Mouse (Mus musculus) MEL (cell line): ENCODE measurements at regions not wholly inside any gene's neighbourhood (a gene's known extent, or its start where the extent isn't known, plus 50 kb on each side); places are given as distances from the start of the nearest gene placed in this dataset.

Experiments used
- CHD2 ChIP-seq: IDR thresholded peaks from 2 replicates; pipeline ENCODE4 v1.6.1; 2011; ENCODE audit warnings: low read length, improper control_type of control experiment
- CTCF ChIP-seq, 3 experiments: IDR thresholded peaks in 2 of 3; conservative IDR thresholded peaks in 1 of 3; 2 replicates each; pipeline ENCODE4 v1.5.1; 2011 to 2012; ENCODE audit warnings: low read length in 3 of 3, low read depth in 2 of 3, mild to moderate bottlenecking in 2 of 3, improper control_type of control experiment in 1 of 3, inconsistent platforms in 1 of 3, mixed read lengths in 1 of 3, moderate library complexity in 1 of 3; ENCODE audit not compliant: control insufficient read depth in 1 of 3, insufficient read depth in 1 of 3, poor library complexity in 1 of 3, severe bottlenecking in 1 of 3
- EP300 ChIP-seq, 2 experiments: IDR thresholded peaks; 2 replicates each; pipeline ENCODE4 v1.6.1; 2011; ENCODE audit warnings: improper control_type of control experiment in 2 of 2, low read length in 2 of 2, low read depth in 1 of 2, mild to moderate bottlenecking in 1 of 2
- GATA1 ChIP-seq: IDR thresholded peaks from 2 replicates; pipeline ENCODE4 v1.6.1; 2011; ENCODE audit warnings: low read depth, low read length, improper control_type of control experiment
- HCFC1 ChIP-seq: IDR thresholded peaks from 2 replicates; pipeline ENCODE4 v1.6.1; 2012; ENCODE audit warnings: low read depth, mild to moderate bottlenecking, inconsistent platforms, low read length, improper control_type of control experiment, moderate library complexity
- MAFK ChIP-seq: IDR thresholded peaks from 2 replicates; pipeline ENCODE4 v1.6.1; 2011; ENCODE audit warnings: low read depth, mild to moderate bottlenecking, low read length, improper control_type of control experiment, borderline replicate concordance
- MAX ChIP-seq: IDR thresholded peaks from 2 replicates; pipeline ENCODE4 v1.6.1; 2011; ENCODE audit warnings: low read length, improper control_type of control experiment
- MAZ ChIP-seq: IDR thresholded peaks from 2 replicates; pipeline ENCODE4 v1.6.1; 2012; ENCODE audit warnings: low read depth, mild to moderate bottlenecking, inconsistent platforms, low read length, improper control_type of control experiment
- MXI1 ChIP-seq: IDR thresholded peaks from 2 replicates; pipeline ENCODE4 v1.6.1; 2011; ENCODE audit warnings: mild to moderate bottlenecking, low read depth, low read length, improper control_type of control experiment
- POLR2A ChIP-seq, 2 experiments: IDR thresholded peaks; 2 replicates each; pipeline ENCODE4 v1.6.1; 2011 to 2012; ENCODE audit warnings: low read length in 2 of 2, mild to moderate bottlenecking in 2 of 2, control low read depth in 1 of 2, improper control_type of control experiment in 1 of 2, low read depth in 1 of 2, moderate library complexity in 1 of 2; ENCODE audit not compliant: control insufficient read depth in 1 of 2, insufficient read depth in 1 of 2, poor library complexity in 1 of 2
- SIN3A ChIP-seq: IDR thresholded peaks from 2 replicates; pipeline ENCODE4 v1.6.1; 2012; ENCODE audit warnings: low read length, improper control_type of control experiment, inconsistent platforms
- UBTF ChIP-seq: IDR thresholded peaks from 2 replicates; pipeline ENCODE4 v1.6.1; 2012; ENCODE audit warnings: low read depth, mild to moderate bottlenecking, inconsistent platforms, low read length, improper control_type of control experiment, moderate library complexity, borderline replicate concordance; ENCODE audit not compliant: insufficient read depth

DNA sequence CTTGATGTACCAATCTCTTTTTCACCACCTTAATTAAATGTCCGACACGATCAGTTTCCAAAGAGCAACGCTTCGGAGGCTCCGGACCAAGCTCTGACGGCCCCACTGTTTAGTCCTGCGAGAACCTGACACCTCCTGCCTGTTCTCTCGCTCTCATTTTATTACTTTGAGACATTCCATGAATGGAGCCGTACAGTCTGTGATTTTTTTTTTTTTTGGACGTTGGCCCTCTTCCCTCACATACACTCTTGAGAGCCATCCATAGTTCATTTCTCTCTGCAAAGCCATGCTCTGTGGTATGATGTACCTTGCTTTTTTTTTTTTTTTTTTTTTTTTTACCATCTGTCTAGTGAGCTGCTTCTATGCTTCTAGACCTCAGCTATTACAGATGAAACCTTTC is 106.7 kb downstream of the Nxnl2 start:
- no peak for TF ChIP-seq UBTF
- TF ChIP-seq CTCF (IDR thresholded peaks at IDR 0.05 in 2 of 3, conservative IDR thresholded peaks at IDR 0.05 in 1 of 3; ENCODE audit: control insufficient read depth in 1 of 3, insufficient read depth in 1 of 3, low read depth in 2 of 3, low read length in 3 of 3, poor library complexity in 1 of 3, severe bottlenecking in 1 of 3): no peak
- no peak for TF ChIP-seq EP300 (IDR thresholded peaks at IDR 0.05; ENCODE audit: low read depth in 1 of 2, low read length in 2 of 2)
- TF ChIP-seq HCFC1: no peak
- TF ChIP-seq GATA1: no peak
- TF ChIP-seq MAX: no peak
- TF ChIP-seq MAFK: no peak
- TF ChIP-seq POLR2A (IDR thresholded peaks at IDR 0.05; ENCODE audit: control insufficient read depth in 1 of 2, insufficient read depth in 1 of 2, low read depth in 1 of 2, low read length in 2 of 2, poor library complexity in 1 of 2): no peak
- TF ChIP-seq MXI1: no peak
- TF ChIP-seq SIN3A: no peak
- TF ChIP-seq MAZ: no peak
- no peak for TF ChIP-seq CHD2
